Mouse (Mus musculus) hindbrain, postnatal 0 days (tissue): ENCODE data around the gene Utp20. TPM values are rescaled to one million over a fixed set of nuclear protein-coding genes. Genes with fewer than 3 reads are reported as not detected.

Experiments
- ATAC-seq: fragments of 200-750 bp; cut with Nextera tagmentation; 2 replicates; pipeline ENCODE4 v1.8.0; 2017; ENCODE audit warnings: mild to moderate bottlenecking, moderate TSS enrichment, moderate library complexity
- DNase-seq: peaks from one replicate; pipeline ENCODE4 v3.0.0-alpha.2; 2015; ENCODE audit warnings: low spot score
- H3K27ac ChIP-seq: fragments of 300-500 bp; sonication (generic); 2 replicates; pipeline ENCODE4 v1.5.1; 2014; ENCODE audit warnings: mild to moderate bottlenecking
- H3K27me3 ChIP-seq: fragments of 300-500 bp; sonication (generic); 2 replicates; pipeline ENCODE4 v1.6.1; 2014; ENCODE audit warnings: low read length, mixed read lengths; ENCODE audit not compliant: insufficient read depth
- H3K36me3 ChIP-seq: fragments of 300-500 bp; sonication (generic); 2 replicates; pipeline ENCODE4 v1.6.1; 2014; ENCODE audit warnings: low read length, mixed read lengths; ENCODE audit not compliant: insufficient read depth
- H3K4me1 ChIP-seq: fragments of 300-500 bp; sonication (generic); 2 replicates; pipeline ENCODE4 v1.6.1; 2014; ENCODE audit warnings: antibody characterized with exemption, low read length, mixed read lengths; ENCODE audit not compliant: insufficient read depth
- H3K4me2 ChIP-seq: fragments of 300-500 bp; sonication (generic); 2 replicates; pipeline ENCODE4 v1.6.1; 2014; ENCODE audit warnings: low read depth, mild to moderate bottlenecking, low read length, moderate library complexity, mixed read lengths
- H3K4me3 ChIP-seq: fragments of 300-500 bp; sonication (generic); 2 replicates; pipeline ENCODE4 v1.5.1; 2014; ENCODE audit warnings: low read length
- H3K9ac ChIP-seq: fragments of 300-500 bp; sonication (generic); replicated peaks from 2 replicates; pipeline ENCODE4 v1.6.1; 2014; ENCODE audit warnings: mild to moderate bottlenecking, low read length, moderate library complexity, mixed read lengths
- H3K9me3 ChIP-seq: fragments of 300-500 bp; sonication (generic); 2 replicates; pipeline ENCODE4 v1.6.1; 2016; ENCODE audit warnings: low read length, mixed read lengths
- CTCF ChIP-seq: IDR thresholded peaks from 2 replicates; pipeline ENCODE4 v1.5.1; 2016; ENCODE audit warnings: antibody characterized with exemption, control low read depth, low read depth
- WGBS: fragments of 180-500 bp; shearing (Covaris S2); extraction: QIAGEN DNeasy Blood & Tissue Kit; methylation state at CpG from one replicate; pipeline ENCODE4 v1.1.7; 2014; 5-methylcytosine and 5-hydroxymethylcytosine counted together
- polyA plus RNA-seq: library from polyadenylated mRNA; unstranded; fragments of >200 nt; fragmentation: Nextera tagmentation; extraction: Ambion mirVana; gene quantifications from 2 replicates; pipeline ENCODE4 v1.2.1, GENCODE M21; 2015
- total RNA-seq: library from RNA; depleted of rRNA; stranded (reverse); fragments of >200 nt; gene quantifications from 2 replicates; pipeline ENCODE4 v1.2.3, GENCODE M21; 2014; rRNA removed

Utp20 gene
- 9.1 and 18.7 TPM in 2 replicates for total RNA-seq
- polyA plus RNA-seq: 4.7 and 6.5 TPM in 2 replicates

DNA sequence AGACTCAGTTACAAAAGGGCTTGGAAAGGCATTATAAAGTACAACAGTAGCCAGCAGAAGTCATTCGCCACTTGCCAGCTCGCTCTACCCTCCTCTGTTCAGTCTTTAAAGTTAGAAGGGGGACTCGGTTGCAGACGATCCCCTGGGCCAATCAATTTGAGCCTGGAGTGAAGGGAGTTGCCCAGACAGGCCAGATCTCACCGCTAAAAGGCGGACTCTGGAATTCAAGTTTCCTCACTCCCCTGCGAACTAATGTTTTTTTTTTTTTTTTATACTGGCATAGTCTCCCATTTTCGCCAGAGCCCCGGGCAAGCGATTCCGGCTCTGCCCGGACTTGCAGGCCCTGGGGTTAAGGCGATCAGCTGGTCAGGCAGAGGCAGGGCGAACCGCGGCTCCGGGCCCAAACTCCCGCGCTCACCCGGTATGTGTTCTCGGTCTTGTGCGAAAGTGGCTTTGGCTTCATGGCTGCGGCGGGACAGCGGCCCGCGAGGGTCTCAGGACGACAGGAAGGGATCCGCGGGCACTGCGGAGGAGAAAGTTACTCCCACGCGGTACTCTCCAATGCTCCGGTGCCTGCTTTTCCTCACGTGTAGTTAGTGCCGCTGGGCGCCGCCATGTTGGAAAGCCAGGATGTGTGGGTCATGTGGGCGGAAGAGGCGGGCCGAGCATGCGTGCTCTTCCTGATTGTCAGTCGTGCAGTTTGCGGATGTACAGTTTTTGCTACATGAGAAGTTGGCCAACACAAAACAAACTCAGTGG is at the start of gene Utp20:
Utp20 (minus strand) TSS at position 617 of the 759 bp plus-strand sequence.
- peak within 1 kb of the TSS; percentile 68 for H3K4me2 ChIP-seq
- no peaks in the 10 kb centered on the region for H3K9me3 ChIP-seq
- no peaks in the 10 kb centered on the region for H3K36me3 ChIP-seq
- 0 out of 2 replicates have a peak, but pooled peaks cover 4% of the 10 kb centered on the region for H3K4me1 ChIP-seq
- peak within 1 kb of the TSS; percentile 58 for H3K9ac ChIP-seq
- peak within 1 kb of the TSS; percentile 88 for H3K4me3 ChIP-seq
- no peaks in the 10 kb centered on the region for H3K27me3 ChIP-seq
- WGBS: 1% methylated on average over 44 of the region's 44 CpGs
- H3K27ac ChIP-seq: no peak within 1 kb of the TSS
- no peak for TF ChIP-seq CTCF
- DNase-seq (peak; percentile 93), ATAC-seq (peak; percentile 100)

DNA sequence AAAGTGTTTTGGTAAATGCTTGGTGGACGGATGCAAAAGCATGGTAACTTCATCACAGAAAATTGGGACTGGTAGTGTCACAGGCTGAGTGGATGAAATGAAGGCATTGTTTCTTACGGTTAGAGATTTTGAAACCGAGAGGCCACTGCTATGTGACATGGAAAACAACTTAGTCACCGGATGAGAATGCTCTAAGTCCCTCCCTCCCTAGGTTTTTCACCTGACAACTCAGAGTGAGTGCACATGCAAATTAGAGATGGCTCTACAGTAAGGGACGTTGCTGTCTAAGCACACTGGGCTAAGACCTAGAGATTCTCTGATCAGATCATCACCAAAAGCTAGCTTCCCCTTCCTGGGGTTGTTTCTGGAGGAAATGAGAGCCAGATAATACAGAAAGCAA is 48.3 kb upstream of the Utp20 start:
- Histone ChIP-seq H3K27ac (no peak overlapping the region), H3K4me2 (no peak overlapping the region), H3K4me3 (no peak overlapping the region), H3K27me3 (no peaks in the 10 kb centered on the region), H3K36me3 (no peaks in the 10 kb centered on the region), H3K9me3 (no peaks in the 10 kb centered on the region), H3K9ac (no peak overlapping the region), H3K4me1 (no peaks in the 10 kb centered on the region)
- no peak for DNase-seq
- no peak for TF ChIP-seq CTCF
- no peak for ATAC-seq
- WGBS: 73% methylated on average over 5 of the region's 5 CpGs

DNA sequence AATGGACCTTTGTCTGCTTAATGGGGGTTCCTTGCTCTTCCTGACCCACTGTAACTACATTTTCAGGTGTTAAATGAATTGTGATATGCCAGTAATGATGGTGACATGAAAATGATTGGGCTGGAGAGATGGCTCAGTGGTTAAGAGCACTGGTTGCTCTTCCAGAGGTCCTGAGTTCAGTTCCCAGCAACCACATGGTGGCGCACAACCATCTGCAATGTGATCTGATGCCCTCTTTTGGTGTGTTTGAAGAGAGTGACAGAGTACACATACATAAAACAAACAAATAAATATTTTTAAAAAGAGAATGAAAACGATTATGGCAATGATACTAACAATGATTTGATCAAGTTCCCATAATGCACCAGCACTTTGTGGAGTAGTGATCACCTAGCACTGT is 39.4 kb upstream of the Utp20 start:
- no peak overlapping the region for H3K9ac ChIP-seq
- no peak for ATAC-seq
- DNase-seq: no peak
- no peak overlapping the region for H3K27ac ChIP-seq
- H3K4me2 ChIP-seq: no peak overlapping the region
- no peak for TF ChIP-seq CTCF
- H3K9me3 ChIP-seq: no peaks in the 10 kb centered on the region
- no peaks in the 10 kb centered on the region for H3K4me1 ChIP-seq
- no peaks in the 10 kb centered on the region for H3K36me3 ChIP-seq
- 69% methylated on average over 2 of the region's 2 CpGs for WGBS
- no peaks in the 10 kb centered on the region for H3K27me3 ChIP-seq
- H3K4me3 ChIP-seq: no peak overlapping the region

DNA sequence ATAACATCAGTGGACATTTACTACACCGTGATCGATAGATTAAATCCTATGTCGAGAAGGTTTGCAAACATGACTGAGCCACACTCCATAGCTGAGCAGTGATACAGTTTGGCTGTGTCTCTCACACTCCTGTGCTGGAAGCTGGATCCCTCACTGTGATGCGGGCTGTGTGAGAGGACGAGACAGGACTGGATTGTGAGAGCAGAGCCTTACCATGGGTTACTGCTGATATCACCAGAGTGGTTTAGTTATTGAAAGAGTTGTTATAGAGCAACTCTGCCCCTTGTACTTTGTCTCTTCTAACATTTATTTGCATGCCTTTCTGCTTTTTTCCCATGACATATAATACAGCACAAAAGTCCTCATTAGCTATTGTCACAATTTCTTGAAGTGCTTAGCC is 35.7 kb upstream of the Utp20 start:
- no peak for ATAC-seq
- Histone ChIP-seq H3K4me3 (no peak overlapping the region), H3K27me3 (no peaks in the 10 kb centered on the region), H3K4me1 (no peaks in the 10 kb centered on the region), H3K9ac (no peak overlapping the region), H3K4me2 (no peak overlapping the region), H3K9me3 (no peaks in the 10 kb centered on the region), H3K36me3 (no peaks in the 10 kb centered on the region), H3K27ac (no peak overlapping the region)
- 93% methylated on average over 5 of the region's 5 CpGs for WGBS
- no peak for TF ChIP-seq CTCF
- no peak for DNase-seq

DNA sequence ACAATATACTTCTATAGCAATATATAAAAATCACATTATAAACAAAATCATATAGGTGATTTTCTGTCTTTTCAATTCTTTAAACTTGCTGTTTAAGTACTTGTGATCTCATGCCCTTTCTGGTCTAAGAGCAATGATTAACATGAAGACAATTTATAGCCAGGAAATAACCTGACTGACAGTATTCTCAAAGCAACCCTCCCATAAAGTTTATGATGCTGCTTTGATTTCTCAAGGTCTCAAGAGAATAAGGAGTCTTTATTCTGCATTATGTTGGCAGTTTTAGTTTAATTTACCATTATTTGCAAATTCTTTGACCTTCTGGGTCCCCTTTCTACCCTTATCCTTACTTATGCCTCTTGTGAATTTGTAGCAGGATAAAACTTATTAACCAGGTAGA is 34.8 kb upstream of the Utp20 start:
- no peak for TF ChIP-seq CTCF
- ATAC-seq: no peak
- Histone ChIP-seq H3K4me2 (no peak overlapping the region), H3K27me3 (no peaks in the 10 kb centered on the region), H3K9me3 (no peaks in the 10 kb centered on the region), H3K4me1 (no peaks in the 10 kb centered on the region), H3K36me3 (no peaks in the 10 kb centered on the region), H3K4me3 (no peak overlapping the region), H3K9ac (no peak overlapping the region), H3K27ac (no peak overlapping the region)
- DNase-seq: no peak

DNA sequence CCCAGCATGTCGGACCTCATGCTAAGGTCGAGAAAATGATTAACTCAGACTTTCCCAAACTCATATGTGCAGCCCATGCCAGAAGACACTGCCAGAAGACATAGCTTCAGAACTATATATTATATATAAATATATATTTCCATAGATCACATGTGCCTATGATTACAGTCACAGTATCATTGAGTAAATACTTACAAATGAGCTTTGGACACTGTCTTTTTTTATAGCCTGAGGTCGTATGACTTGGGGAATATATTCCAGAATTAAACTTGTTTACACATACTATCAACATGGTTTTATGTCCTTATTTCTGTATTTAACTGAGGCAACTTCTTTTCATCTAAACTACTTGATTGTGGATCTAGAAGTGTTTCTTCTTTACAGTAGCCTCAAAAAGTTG is 34.3 kb upstream of the Utp20 start:
- Histone ChIP-seq H3K36me3 (no peaks in the 10 kb centered on the region), H3K27ac (no peak overlapping the region), H3K4me1 (no peaks in the 10 kb centered on the region), H3K9ac (no peak overlapping the region), H3K4me3 (no peak overlapping the region), H3K27me3 (no peaks in the 10 kb centered on the region), H3K4me2 (no peak overlapping the region), H3K9me3 (no peaks in the 10 kb centered on the region)
- no peak for DNase-seq
- no peak for ATAC-seq
- 75% methylated on average over 3 of the region's 3 CpGs for WGBS
- TF ChIP-seq CTCF: no peak

DNA sequence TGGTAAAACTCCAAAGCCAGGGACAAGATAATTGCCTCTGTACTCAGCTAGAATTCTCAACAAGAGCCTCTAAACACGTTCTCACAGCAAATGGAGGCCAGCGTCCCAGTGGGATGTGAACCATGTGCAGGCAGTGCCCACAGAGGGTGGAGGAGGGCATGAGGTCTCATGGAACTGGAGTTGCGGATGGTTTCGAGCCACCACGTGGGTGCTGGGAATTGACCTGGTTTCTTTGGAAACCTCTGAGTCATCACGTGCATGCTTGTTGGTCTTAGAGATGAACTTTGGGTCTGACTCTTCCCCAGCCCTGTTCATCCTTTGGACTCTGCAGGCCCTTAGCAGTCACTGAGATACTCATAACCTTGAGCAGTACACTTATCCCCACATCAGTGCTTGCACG is 26.7 kb upstream of the Utp20 start:
- Histone ChIP-seq H3K4me2 (no peak overlapping the region), H3K27ac (no peak overlapping the region), H3K9me3 (no peaks in the 10 kb centered on the region), H3K36me3 (no peaks in the 10 kb centered on the region), H3K27me3 (no peaks in the 10 kb centered on the region), H3K9ac (no peak overlapping the region), H3K4me1 (no peaks in the 10 kb centered on the region), H3K4me3 (no peak overlapping the region)
- WGBS: 84% methylated on average over 7 of the region's 7 CpGs
- ATAC-seq (no peak), DNase-seq (no peak)
- no peak for TF ChIP-seq CTCF
